Mouse (Mus musculus): ENCODE measurements around the gene Atg13. TPM values are rescaled to one million over a fixed set of nuclear protein-coding genes. Genes with fewer than 3 reads are reported as not detected.

Atg13 gene
- total and polyA plus RNA-seq, 3 experiments = 5.8 to 20.7 (median 8.5) TPM

DNA sequence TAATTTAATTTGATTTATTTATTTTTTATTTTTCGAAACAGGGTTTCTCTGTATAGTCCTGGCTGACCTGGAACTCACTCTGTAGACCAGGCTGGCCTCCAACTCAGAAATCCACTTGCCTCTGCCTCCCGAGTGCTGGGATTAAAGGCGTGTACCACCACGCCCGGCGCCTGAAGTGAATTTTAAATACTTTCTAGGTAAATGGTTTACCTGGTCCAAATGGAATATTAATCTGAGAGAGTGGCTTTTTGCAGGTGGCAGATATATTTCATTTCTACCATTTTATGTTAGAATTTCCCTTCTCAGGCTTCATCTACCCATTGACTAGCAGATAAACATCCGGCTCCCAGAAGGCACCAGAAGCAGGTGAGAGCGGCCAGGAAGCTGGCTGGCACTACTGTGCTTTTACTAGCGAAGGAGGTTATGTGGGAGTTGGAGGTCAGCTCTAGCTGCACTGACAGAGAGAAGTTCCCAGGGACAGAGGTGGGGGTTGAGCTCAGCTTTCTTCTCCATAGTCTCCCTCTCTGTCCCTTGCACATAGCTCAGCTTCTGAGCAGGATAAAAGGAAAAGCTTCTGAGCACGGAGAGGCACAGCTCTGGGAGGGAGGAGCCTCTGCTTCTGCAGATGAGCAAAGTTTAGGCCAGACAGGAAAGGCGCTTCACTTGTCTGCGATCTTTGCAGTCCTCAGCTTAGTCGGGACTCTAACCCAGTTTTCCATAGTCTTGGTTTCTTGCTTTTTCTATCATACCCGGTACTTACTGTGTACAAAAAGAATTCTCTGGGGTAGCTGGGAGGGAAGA lies 58.7 kb downstream of the Atg13 start:
- Histone ChIP-seq H3K36me3 (replicated peaks in 1 of 2; ENCODE audit: control insufficient read depth in 1 of 2, insufficient read depth in 1 of 2, low read length in 1 of 2) (peaks cover 41 to 64% of the 10 kb centered on the region in 2 experiments), H3K9me3 (replicated peaks; ENCODE audit: low read length) (no peaks in the 10 kb centered on the region), H3K27ac (ENCODE audit: insufficient read depth, low read depth) (no peak overlapping the region), H3K27me3 (replicated peaks) (no peaks in the 10 kb centered on the region), H3K79me2 (replicated peaks; ENCODE audit: control insufficient read depth, extremely low read depth, insufficient read depth, poor library complexity, severe bottlenecking) (peaks cover 27% of the 10 kb centered on the region), H3K4me1 (ENCODE audit: control insufficient read depth in 1 of 2, insufficient read depth in 2 of 2) (peaks cover 2 to 25% of the 10 kb centered on the region in 2 experiments; a peak in 3 of 4 replicates), H3K9ac (ENCODE audit: insufficient read depth, low read depth) (no peak overlapping the region), H3K4me3 (replicated peaks in 1 of 3; ENCODE audit: low read depth in 2 of 3, low read length in 2 of 3, poor library complexity in 1 of 3) (no peak overlapping the region), H3K4me2 (ENCODE audit: insufficient read depth, low read depth, poor library complexity, severe bottlenecking) (no peak overlapping the region)
- no peak for DNase-seq (ENCODE audit: extremely low read depth)
- in situ Hi-C loops (cut with MboI; ENCODE audit: low pct_ligation_motif_present, low pct_unique_long_range_greater_than_20kb, low sequenced_read_pairs) = no loop called here
- dilution Hi-C loops (cut with MboI; ENCODE audit: extremely low pct_ligation_motif_present, extremely low pct_unique_long_range_greater_than_20kb, low sequenced_read_pairs) = no loop called here
- TF ChIP-seq PAX5 (IDR thresholded peaks at IDR 0.05; ENCODE audit: low read length) = no peak
- TF ChIP-seq TBP (conservative IDR thresholded peaks at IDR 0.05; ENCODE audit: low read depth, low read length) = no peak
- TF ChIP-seq E2F4 (IDR thresholded peaks at IDR 0.05; ENCODE audit: insufficient replicate concordance, low read depth, low read length) = no peak
- TF ChIP-seq USF2 (conservative IDR thresholded peaks at IDR 0.05; ENCODE audit: low read depth, low read length) = no peak
- TF ChIP-seq GABPA (IDR thresholded peaks at IDR 0.05; ENCODE audit: insufficient replicate concordance, low read depth, low read length) = no peak
- no peak for TF ChIP-seq CHD1 (IDR thresholded peaks at IDR 0.05; ENCODE audit: low read depth, low read length)
- TF ChIP-seq ZNF384 (IDR thresholded peaks at IDR 0.05; ENCODE audit: low read depth, low read length) = no peak

GRCm38 (mm10) chr2:91650360-91650995 lies 59.9 kb downstream of the Atg13 start:
- peak overlapping the region; percentile 44 for H3K27ac ChIP-seq (ENCODE audit: insufficient read depth, low read depth)
- in situ Hi-C loops (cut with MboI; ENCODE audit: low pct_ligation_motif_present, low pct_unique_long_range_greater_than_20kb, low sequenced_read_pairs) (no loop called here), dilution Hi-C loops (cut with MboI; ENCODE audit: extremely low pct_ligation_motif_present, extremely low pct_unique_long_range_greater_than_20kb, low sequenced_read_pairs) (no loop called here)
- H3K4me3 ChIP-seq (replicated peaks in 1 of 3; ENCODE audit: low read depth in 2 of 3, low read length in 2 of 3, poor library complexity in 1 of 3) = peak overlapping the region; percentile 95 to 98 (median 97)
- H3K9ac ChIP-seq (ENCODE audit: insufficient read depth, low read depth) = peak overlapping the region; percentile 88
- H3K9me3 ChIP-seq (replicated peaks; ENCODE audit: low read length) = no peaks in the 10 kb centered on the region
- no peaks in the 10 kb centered on the region for H3K27me3 ChIP-seq (replicated peaks)
- H3K36me3 ChIP-seq (replicated peaks in 1 of 2; ENCODE audit: control insufficient read depth in 1 of 2, insufficient read depth in 1 of 2, low read length in 1 of 2) = peaks cover 42 to 64% of the 10 kb centered on the region in 2 experiments
- TF ChIP-seq EP300 (IDR thresholded peaks at IDR 0.05; ENCODE audit: low read length) (no peak), KAT2A (IDR thresholded peaks at IDR 0.05; ENCODE audit: insufficient replicate concordance, low read length) (no peak), UBTF (IDR thresholded peaks at IDR 0.05; ENCODE audit: low read depth, low read length) (no peak), E2F4 (IDR thresholded peaks at IDR 0.05; ENCODE audit: insufficient replicate concordance, low read depth, low read length) (no peak), ZNF384 (IDR thresholded peaks at IDR 0.05; ENCODE audit: low read depth, low read length) (no peak), MAZ (IDR thresholded peaks at IDR 0.05; ENCODE audit: low read depth, low read length) (no peak), BHLHE40 (IDR thresholded peaks at IDR 0.05; ENCODE audit: low read depth, low read length) (no peak), TBP (conservative IDR thresholded peaks at IDR 0.05; ENCODE audit: low read depth, low read length) (no peak), RAD21 (IDR thresholded peaks at IDR 0.05; ENCODE audit: low read depth, low read length) (no peak), RCOR1 (conservative IDR thresholded peaks at IDR 0.05; ENCODE audit: low read depth, low read length) (no peak), MXI1 (IDR thresholded peaks at IDR 0.05; ENCODE audit: low read depth, low read length) (no peak), ZKSCAN1 (IDR thresholded peaks at IDR 0.05; ENCODE audit: borderline replicate concordance, low read depth, low read length) (no peak), JUN (IDR thresholded peaks at IDR 0.05; ENCODE audit: insufficient read depth, low read depth, low read length) (no peak), MAX (IDR thresholded peaks at IDR 0.05; ENCODE audit: low read length) (no peak), POLR2AphosphoS2 (IDR thresholded peaks at IDR 0.05; ENCODE audit: low read depth, low read length) (no peak)
- H3K4me1 ChIP-seq (ENCODE audit: control insufficient read depth in 1 of 2, insufficient read depth in 2 of 2) = peaks cover 2 to 25% of the 10 kb centered on the region in 2 experiments; a peak in 3 of 4 replicates
- peak overlapping the region; percentile 81 for H3K4me2 ChIP-seq (ENCODE audit: insufficient read depth, low read depth, poor library complexity, severe bottlenecking)
- peak; percentile 32 for DNase-seq (ENCODE audit: extremely low read depth)
- H3K79me2 ChIP-seq (replicated peaks; ENCODE audit: control insufficient read depth, extremely low read depth, insufficient read depth, poor library complexity, severe bottlenecking) = peaks cover 27% of the 10 kb centered on the region
